Mouse (Mus musculus) monocyte, adult 59 days (primary cell): ENCODE data around the gene Rab12. TPM values are rescaled to one million over a fixed set of nuclear protein-coding genes. Genes with fewer than 3 reads are reported as not detected.

Experiments used
- total RNA-seq, 2 experiments: library from RNA; stranded (reverse); gene quantifications; one replicate each; pipeline ENCODE4 v1.2.4; 2023

Rab12 gene
- total RNA-seq: 10 to 100 TPM; 46.9 to 48.7 TPM

GRCm38 (mm10) chr17:66519554-66520553 lies at the start of gene Rab12:
Rab12 (minus strand) TSS chr17:66519729.

GRCm38 (mm10) chr17:66449460-66450341 lies 69.8 kb downstream of the Rab12 start, which contains the start of gene Mtcl1:
Mtcl1 (minus strand) TSS chr17:66449750.

Other genes with a start within 250 kb of the Rab12 start
- gene Mtcl1, start 70.0 kb downstream of the Rab12 start, total RNA-seq: under 1 TPM in 1 of 2 experiments, not detected in 1; 0.34 TPM
- gene Themis3, start 74.9 kb upstream of the Rab12 start, total RNA-seq: 1 to 10 TPM in 1 of 2 experiments, under 1 TPM in 1; 0.81 to 1.2 TPM